Mouse (Mus musculus): ENCODE measurements at regions not wholly inside any gene's neighbourhood (a gene's known extent, or its start where the extent isn't known, plus 50 kb on each side); places are given as distances from the start of the nearest gene placed in this dataset.

- Histone ChIP-seq H3K9ac (ENCODE audit: low read length) (no peak overlapping the region), H3K27me3 (replicated peaks; ENCODE audit: control insufficient read depth, insufficient read depth, low read length) (no peaks in the 10 kb centered on the region), H3K4me3 (ENCODE audit: low read depth, low read length) (no peak overlapping the region), H3K4me2 (ENCODE audit: low read length) (no peak overlapping the region), H3K36me3 (ENCODE audit: control insufficient read depth, insufficient read depth, low read length) (no peaks in the 10 kb centered on the region), H3K4me1 (replicated peaks; ENCODE audit: control insufficient read depth, insufficient read depth, low read length) (no peaks in the 10 kb centered on the region; the same call in 1 of the 2 replicates), H3K9me3 (ENCODE audit: control insufficient read depth, low read length) (no peaks in the 10 kb centered on the region), H3K27ac (ENCODE audit: low read depth) (no peak overlapping the region)
- DNase-seq (ENCODE audit: low spot score) (no peak), ATAC-seq (replicated peaks; ENCODE audit: low FRiP score, low TSS enrichment, low read depth) (no peak)
- 94% methylated on average over 5 of the region's 5 CpGs for WGBS
These were observed 135.1 kb upstream of the Mocs2 start for GRCm38 (mm10) chr13:114682891-114683290.

GRCm38 (mm10) chr13:114684298-114684697 lies 133.7 kb upstream of the Mocs2 start:
- no peak for ATAC-seq (replicated peaks; ENCODE audit: low FRiP score, low TSS enrichment, low read depth)
- H3K4me1 ChIP-seq (replicated peaks; ENCODE audit: control insufficient read depth, insufficient read depth, low read length) = no peaks in the 10 kb centered on the region; the same call in 1 of the 2 replicates
- H3K9me3 ChIP-seq (ENCODE audit: control insufficient read depth, low read length) = no peaks in the 10 kb centered on the region
- WGBS = 43% methylated on average over 1 of the region's 1 CpGs
- no peak overlapping the region for H3K4me2 ChIP-seq (ENCODE audit: low read length)
- no peak for DNase-seq (ENCODE audit: low spot score)
- H3K27ac ChIP-seq (ENCODE audit: low read depth) = no peak overlapping the region
- no peak overlapping the region for H3K4me3 ChIP-seq (ENCODE audit: low read depth, low read length)
- H3K9ac ChIP-seq (ENCODE audit: low read length) = no peak overlapping the region
- H3K27me3 ChIP-seq (replicated peaks; ENCODE audit: control insufficient read depth, insufficient read depth, low read length) = no peaks in the 10 kb centered on the region
- H3K36me3 ChIP-seq (ENCODE audit: control insufficient read depth, insufficient read depth, low read length) = no peaks in the 10 kb centered on the region

- no peak overlapping the region for H3K4me2 ChIP-seq (ENCODE audit: low read length)
These were observed 132.7 kb upstream of the Mocs2 start for GRCm38 (mm10) chr13:114685368-114685767.

GRCm38 (mm10) chr13:114712601-114713000 lies 105.4 kb upstream of the Mocs2 start:
- ATAC-seq (replicated peaks; ENCODE audit: low FRiP score, low TSS enrichment, low read depth) = no peak
- Histone ChIP-seq H3K27ac (ENCODE audit: low read depth) (no peak overlapping the region), H3K36me3 (ENCODE audit: control insufficient read depth, insufficient read depth, low read length) (no peaks in the 10 kb centered on the region), H3K9me3 (ENCODE audit: control insufficient read depth, low read length) (no peaks in the 10 kb centered on the region), H3K4me2 (ENCODE audit: low read length) (no peak overlapping the region), H3K4me3 (ENCODE audit: low read depth, low read length) (no peak overlapping the region), H3K27me3 (replicated peaks; ENCODE audit: control insufficient read depth, insufficient read depth, low read length) (no peaks in the 10 kb centered on the region), H3K4me1 (replicated peaks; ENCODE audit: control insufficient read depth, insufficient read depth, low read length) (no peaks in the 10 kb centered on the region), H3K9ac (ENCODE audit: low read length) (no peak overlapping the region)
- WGBS = 54% methylated on average over 2 of the region's 2 CpGs
- no peak for DNase-seq (ENCODE audit: low spot score)

More at GRCm38 (mm10) chr13:114685368-114685767, 132.7 kb upstream of the Mocs2 start:
- H3K9me3 ChIP-seq (ENCODE audit: control insufficient read depth, low read length) = no peaks in the 10 kb centered on the region
- no peak for DNase-seq (ENCODE audit: low spot score)
- H3K36me3 ChIP-seq (ENCODE audit: control insufficient read depth, insufficient read depth, low read length) = no peaks in the 10 kb centered on the region
- 72% methylated on average over 4 of the region's 4 CpGs for WGBS
- no peaks in the 10 kb centered on the region; the same call in 1 of the 2 replicates for H3K4me1 ChIP-seq (replicated peaks; ENCODE audit: control insufficient read depth, insufficient read depth, low read length)
- H3K4me3 ChIP-seq (ENCODE audit: low read depth, low read length) = no peak overlapping the region
- H3K9ac ChIP-seq (ENCODE audit: low read length) = no peak overlapping the region
- H3K27ac ChIP-seq (ENCODE audit: low read depth) = no peak overlapping the region
- no peak for ATAC-seq (replicated peaks; ENCODE audit: low FRiP score, low TSS enrichment, low read depth)
- H3K27me3 ChIP-seq (replicated peaks; ENCODE audit: control insufficient read depth, insufficient read depth, low read length) = no peaks in the 10 kb centered on the region

- no peaks in the 10 kb centered on the region for H3K9me3 ChIP-seq (ENCODE audit: control insufficient read depth, low read length)
- WGBS = 72% methylated on average over 4 of the region's 4 CpGs
These were observed 98.3 kb upstream of the Mocs2 start for GRCm38 (mm10) chr13:114719771-114720170.

GRCm38 (mm10) chr13:114726828-114727227 lies 91.2 kb upstream of the Mocs2 start:
- Histone ChIP-seq H3K36me3 (ENCODE audit: control insufficient read depth, insufficient read depth, low read length) (no peaks in the 10 kb centered on the region), H3K4me3 (ENCODE audit: low read depth, low read length) (no peak overlapping the region), H3K4me1 (replicated peaks; ENCODE audit: control insufficient read depth, insufficient read depth, low read length) (no peaks in the 10 kb centered on the region), H3K27me3 (replicated peaks; ENCODE audit: control insufficient read depth, insufficient read depth, low read length) (no peaks in the 10 kb centered on the region), H3K9ac (ENCODE audit: low read length) (no peak overlapping the region), H3K9me3 (ENCODE audit: control insufficient read depth, low read length) (no peaks in the 10 kb centered on the region), H3K27ac (ENCODE audit: low read depth) (no peak overlapping the region), H3K4me2 (ENCODE audit: low read length) (no peak overlapping the region)
- ATAC-seq (replicated peaks; ENCODE audit: low FRiP score, low TSS enrichment, low read depth) (no peak), DNase-seq (ENCODE audit: low spot score) (no peak)
- WGBS = 74% methylated on average over 4 of the region's 4 CpGs

More at GRCm38 (mm10) chr13:114719771-114720170, 98.3 kb upstream of the Mocs2 start:
- ATAC-seq (replicated peaks; ENCODE audit: low FRiP score, low TSS enrichment, low read depth) (no peak), DNase-seq (ENCODE audit: low spot score) (no peak)
- H3K27ac ChIP-seq (ENCODE audit: low read depth) = no peak overlapping the region
- no peaks in the 10 kb centered on the region for H3K27me3 ChIP-seq (replicated peaks; ENCODE audit: control insufficient read depth, insufficient read depth, low read length)
- no peak overlapping the region for H3K9ac ChIP-seq (ENCODE audit: low read length)
- H3K4me2 ChIP-seq (ENCODE audit: low read length) = no peak overlapping the region
- H3K4me1 ChIP-seq (replicated peaks; ENCODE audit: control insufficient read depth, insufficient read depth, low read length) = no peaks in the 10 kb centered on the region
- H3K36me3 ChIP-seq (ENCODE audit: control insufficient read depth, insufficient read depth, low read length) = no peaks in the 10 kb centered on the region
- H3K4me3 ChIP-seq (ENCODE audit: low read depth, low read length) = no peak overlapping the region

- ATAC-seq (replicated peaks; ENCODE audit: low FRiP score, low TSS enrichment, low read depth) (no peak), DNase-seq (ENCODE audit: low spot score) (no peak)
- 84% methylated on average over 7 of the region's 7 CpGs for WGBS
These were observed 83.0 kb upstream of the Mocs2 start for GRCm38 (mm10) chr13:114735066-114735465.

GRCm38 (mm10) chr13:114736066-114736465 lies 82.0 kb upstream of the Mocs2 start:
- Histone ChIP-seq H3K9me3 (ENCODE audit: control insufficient read depth, low read length) (no peaks in the 10 kb centered on the region), H3K4me3 (ENCODE audit: low read depth, low read length) (no peak overlapping the region), H3K36me3 (ENCODE audit: control insufficient read depth, insufficient read depth, low read length) (no peaks in the 10 kb centered on the region), H3K4me2 (ENCODE audit: low read length) (no peak overlapping the region), H3K4me1 (replicated peaks; ENCODE audit: control insufficient read depth, insufficient read depth, low read length) (no peaks in the 10 kb centered on the region), H3K27me3 (replicated peaks; ENCODE audit: control insufficient read depth, insufficient read depth, low read length) (no peaks in the 10 kb centered on the region), H3K27ac (ENCODE audit: low read depth) (no peak overlapping the region), H3K9ac (ENCODE audit: low read length) (no peak overlapping the region)
- DNase-seq (ENCODE audit: low spot score) (no peak), ATAC-seq (replicated peaks; ENCODE audit: low FRiP score, low TSS enrichment, low read depth) (no peak)
- WGBS = 93% methylated on average over 4 of the region's 4 CpGs

More at GRCm38 (mm10) chr13:114735066-114735465, 83.0 kb upstream of the Mocs2 start:
- Histone ChIP-seq H3K27me3 (replicated peaks; ENCODE audit: control insufficient read depth, insufficient read depth, low read length) (no peaks in the 10 kb centered on the region), H3K27ac (ENCODE audit: low read depth) (no peak overlapping the region), H3K4me1 (replicated peaks; ENCODE audit: control insufficient read depth, insufficient read depth, low read length) (no peaks in the 10 kb centered on the region), H3K36me3 (ENCODE audit: control insufficient read depth, insufficient read depth, low read length) (no peaks in the 10 kb centered on the region), H3K4me3 (ENCODE audit: low read depth, low read length) (no peak overlapping the region), H3K4me2 (ENCODE audit: low read length) (no peak overlapping the region), H3K9ac (ENCODE audit: low read length) (no peak overlapping the region), H3K9me3 (ENCODE audit: control insufficient read depth, low read length) (no peaks in the 10 kb centered on the region)

GRCm38 (mm10) chr13:114742534-114742933 lies 75.5 kb upstream of the Mocs2 start:
- H3K9ac ChIP-seq (ENCODE audit: low read length) = no peak overlapping the region
- no peaks in the 10 kb centered on the region for H3K36me3 ChIP-seq (ENCODE audit: control insufficient read depth, insufficient read depth, low read length)
- H3K4me3 ChIP-seq (ENCODE audit: low read depth, low read length) = no peak overlapping the region
- no peak overlapping the region for H3K4me2 ChIP-seq (ENCODE audit: low read length)
- ATAC-seq (replicated peaks; ENCODE audit: low FRiP score, low TSS enrichment, low read depth) (no peak), DNase-seq (ENCODE audit: low spot score) (no peak)
- WGBS = 74% methylated on average over 3 of the region's 3 CpGs
- H3K9me3 ChIP-seq (ENCODE audit: control insufficient read depth, low read length) = no peaks in the 10 kb centered on the region
- no peaks in the 10 kb centered on the region for H3K27me3 ChIP-seq (replicated peaks; ENCODE audit: control insufficient read depth, insufficient read depth, low read length)
- H3K4me1 ChIP-seq (replicated peaks; ENCODE audit: control insufficient read depth, insufficient read depth, low read length) = no peaks in the 10 kb centered on the region
- no peak overlapping the region for H3K27ac ChIP-seq (ENCODE audit: low read depth)

Measured in intestine, embryonic 14.5 days (tissue).